In the genomic region with DNA sequence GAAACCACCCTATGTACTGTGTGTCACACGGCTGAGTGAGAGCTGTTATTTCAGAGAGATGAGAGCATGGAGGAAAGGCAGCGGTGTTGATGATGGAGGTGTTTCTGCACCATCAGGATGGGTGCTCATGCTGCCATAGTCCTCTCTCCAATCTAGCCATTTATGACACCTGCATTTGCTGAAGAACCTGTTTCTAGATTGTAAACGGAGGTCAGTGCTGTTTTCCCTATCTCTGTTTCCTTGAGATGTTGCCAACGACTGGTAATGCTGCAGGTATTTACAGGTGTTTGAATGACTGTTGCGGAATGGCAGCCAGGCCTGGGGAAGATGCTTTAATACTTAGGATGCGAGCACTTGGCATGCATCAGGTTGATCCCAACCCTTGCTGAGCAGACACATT, we compare ENCODE assay signal across 27 mouse cellular contexts.
"Had no signal": no experiment of that assay in that cellular context is flagged by ENCODE, and none has a peak within 500 bp of the region (broad histone marks: within the 10 kb centered on the region; RNA-seq: fewer than 3 reads in every experiment).

No protein-coding gene starts in this region.

- H3K4me3 ChIP-seq: gastrocnemius, adult 2 months; heart, adult 2 months; heart, embryonic 10.5 days; heart, embryonic 12.5 days; hindbrain, embryonic 10.5 days; hindbrain, embryonic 12.5 days; kidney, embryonic 15.5 days; limb, embryonic 13.5 days; limb, embryonic 15.5 days; liver, embryonic 12.5 days had no signal

- DNase-seq: gastrocnemius, adult 2 months; gastrocnemius, postnatal 10 days; gastrocnemius, postnatal 25 days; heart, adult 2 months; heart, postnatal 10 days; heart, postnatal 4 days; kidney, adult 11 months; kidney, adult 2 months; kidney, adult 9 months; kidney, postnatal 14 days; kidney, postnatal 36 days; layer of hippocampus, adult 9-11 months; layer of hippocampus, postnatal 36 days; left cerebral cortex, postnatal 4 days had no signal

- H3K9ac ChIP-seq: heart, embryonic 12.5 days; hindbrain, embryonic 12.5 days; hindbrain, embryonic 14.5 days; kidney, embryonic 15.5 days; limb, embryonic 13.5 days; limb, embryonic 15.5 days; liver, embryonic 12.5 days; liver, embryonic 14.5 days had no signal

- ATAC-seq: hindbrain, embryonic 16.5 days; inflammation-experienced regulatory T-cells, adult 6 months; liver, embryonic 12.5 days had no signal

- H3K27me3 ChIP-seq: heart, embryonic 12.5 days; hindbrain, embryonic 12.5 days; kidney, embryonic 15.5 days; limb, embryonic 13.5 days; limb, embryonic 15.5 days; liver, embryonic 12.5 days had no signal

- H3K36me3 ChIP-seq: hindbrain, embryonic 12.5 days had no signal

- H3K4me2 ChIP-seq: heart, embryonic 12.5 days; hindbrain, embryonic 12.5 days; hindbrain, embryonic 14.5 days; kidney, embryonic 15.5 days; limb, embryonic 13.5 days; limb, embryonic 15.5 days; liver, embryonic 12.5 days had no signal

- H3K27ac ChIP-seq: gastrocnemius, adult 2 months; heart, adult 2 months; heart, embryonic 10.5 days; hindbrain, embryonic 10.5 days; hindbrain, embryonic 12.5 days; hindbrain, embryonic 14.5 days; kidney, embryonic 15.5 days; kidney, postnatal 0 days; limb, embryonic 13.5 days; limb, embryonic 15.5 days; liver, embryonic 12.5 days; liver, embryonic 14.5 days had no signal

- H3K9me3 ChIP-seq: heart, embryonic 10.5 days; heart, embryonic 12.5 days; hindbrain, embryonic 10.5 days; hindbrain, embryonic 12.5 days; kidney, embryonic 15.5 days; limb, embryonic 13.5 days; limb, embryonic 15.5 days; liver, embryonic 12.5 days had no signal
